Mouse (Mus musculus): ENCODE data around the gene Srrm2. TPM values are rescaled to one million over a fixed set of nuclear protein-coding genes. Genes with fewer than 3 reads are reported as not detected.
A peak's percentile ranks its signal among the peaks of the same experiment; 100 is the strongest.

The Srrm2 gene
- polyA plus RNA-seq, 1 experiment from 2014 or later = 455 TPM

- ATAC-seq (ENCODE audit: low FRiP score) = no peak
- peaks cover 6% of the 10 kb centered on the region; the same call in 1 of the 2 replicates for H3K27me3 ChIP-seq (ENCODE audit: control insufficient read depth, insufficient read depth, low read length)
- H3K36me3 ChIP-seq (replicated peaks; ENCODE audit: control insufficient read depth, insufficient read depth) = peaks cover 14% of the 10 kb centered on the region
- H3K27ac ChIP-seq = no peak overlapping the region
- no peak for DNase-seq (ENCODE audit: low spot score)
- 97% methylated on average over 1 of the region's 1 CpGs for WGBS
- no peak overlapping the region for H3K4me2 ChIP-seq (replicated peaks)
- no peak overlapping the region for H3K4me3 ChIP-seq (replicated peaks; ENCODE audit: low read length)
- no peak overlapping the region for H3K9ac ChIP-seq
- H3K4me1 ChIP-seq (replicated peaks; ENCODE audit: control insufficient read depth, insufficient read depth, low read length) = peaks cover 22% of the 10 kb centered on the region
- no peaks in the 10 kb centered on the region for H3K9me3 ChIP-seq (ENCODE audit: control insufficient read depth, low read length)
Measured at GRCm38 (mm10) chr17:23831201-23831600, 40.9 kb downstream of the Srrm2 start.

DNA sequence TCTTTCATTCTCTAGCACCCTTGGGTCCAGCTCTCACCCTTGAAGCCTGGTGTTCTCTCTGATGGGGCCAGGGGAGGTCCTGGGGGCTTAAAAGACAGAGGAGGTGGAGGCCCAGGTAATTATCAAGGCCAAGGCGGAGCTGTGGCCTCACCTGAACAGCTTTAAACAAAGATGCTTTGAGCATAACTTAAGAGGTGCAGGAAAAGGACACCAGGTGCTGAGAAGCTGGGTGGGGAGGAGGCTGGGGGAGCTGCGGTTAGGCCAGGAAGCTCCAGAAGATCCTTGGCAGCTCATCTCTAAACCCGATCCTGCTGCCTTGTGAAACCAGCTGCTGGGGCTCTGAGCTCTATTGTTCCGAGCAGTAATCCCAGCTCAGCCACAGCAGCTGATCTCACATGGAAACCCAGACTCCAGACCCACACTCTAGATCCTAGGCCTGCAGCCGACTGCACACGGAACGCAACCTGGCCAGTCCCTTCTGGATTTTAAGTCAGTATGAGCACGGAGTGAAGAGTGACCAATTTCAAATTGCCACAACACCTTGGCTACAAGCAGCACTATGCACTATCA is 45.8 kb downstream of the Srrm2 start, which contains the start of gene Prss33:
Prss33 (minus strand) TSS at position 51 of the 570 bp plus-strand sequence.
- ATAC-seq (ENCODE audit: low FRiP score) (no peak), DNase-seq (ENCODE audit: low spot score) (no peak)
- no peaks in the 10 kb centered on the region for H3K9me3 ChIP-seq (ENCODE audit: control insufficient read depth, low read length)
- WGBS = 73% methylated on average over 8 of the region's 8 CpGs
- no peak within 1 kb of the TSS for H3K4me2 ChIP-seq (replicated peaks)
- no peak within 1 kb of the TSS for H3K27ac ChIP-seq
- peaks cover 6% of the 10 kb centered on the region; the same call in 1 of the 2 replicates for H3K27me3 ChIP-seq (ENCODE audit: control insufficient read depth, insufficient read depth, low read length)
- no peaks in the 10 kb centered on the region for H3K4me1 ChIP-seq (replicated peaks; ENCODE audit: control insufficient read depth, insufficient read depth, low read length)
- H3K9ac ChIP-seq = no peak within 1 kb of the TSS
- no peaks in the 10 kb centered on the region for H3K36me3 ChIP-seq (replicated peaks; ENCODE audit: control insufficient read depth, insufficient read depth)
- no peak within 1 kb of the TSS for H3K4me3 ChIP-seq (replicated peaks; ENCODE audit: low read length)

- 31% methylated on average over 4 of the region's 4 CpGs for WGBS
- ATAC-seq (ENCODE audit: low FRiP score) = no peak
- H3K27me3 ChIP-seq (ENCODE audit: control insufficient read depth, insufficient read depth, low read length) = no peaks in the 10 kb centered on the region
Measured at GRCm38 (mm10) chr17:23841145-23841544, 50.8 kb downstream of the Srrm2 start.

DNA sequence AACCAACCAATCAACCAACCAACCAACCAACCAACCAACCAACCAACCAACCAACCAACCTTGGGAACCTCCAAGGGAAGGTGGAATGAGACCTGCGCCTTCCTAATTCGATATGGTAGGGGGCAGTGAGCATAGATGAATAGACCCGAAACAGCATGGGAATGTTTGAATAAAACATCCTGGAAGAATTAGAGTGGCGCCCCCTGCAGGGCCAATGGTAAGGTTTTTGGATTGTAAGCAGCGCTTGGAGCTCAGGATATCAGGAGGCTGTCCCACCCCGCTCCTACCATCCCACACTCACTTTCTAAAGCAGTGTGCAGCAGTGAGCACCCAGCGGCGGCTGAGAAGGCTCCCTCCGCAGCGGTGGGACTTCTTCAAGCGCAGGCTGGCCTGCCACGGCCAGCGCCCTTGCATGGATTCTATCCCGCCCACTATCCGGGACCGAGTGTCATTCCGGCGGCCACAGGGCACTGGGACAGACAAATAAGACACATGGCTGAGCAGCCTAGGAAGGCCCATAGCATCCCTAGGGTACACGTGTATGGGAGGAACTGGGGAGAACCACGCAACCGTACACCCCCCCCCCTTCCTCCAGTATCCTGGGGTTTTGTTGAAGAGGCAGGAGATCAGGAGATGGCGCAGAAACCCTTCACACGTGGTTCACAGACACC is 52.9 kb downstream of the Srrm2 start:
- H3K4me1 ChIP-seq (replicated peaks; ENCODE audit: control insufficient read depth, insufficient read depth, low read length) = no peaks in the 10 kb centered on the region
- 45% methylated on average over 23 of the region's 23 CpGs for WGBS
- no peaks in the 10 kb centered on the region for H3K9me3 ChIP-seq (ENCODE audit: control insufficient read depth, low read length)
- DNase-seq (ENCODE audit: low spot score) (no peak), ATAC-seq (ENCODE audit: low FRiP score) (no peak)
- H3K9ac ChIP-seq = no peak overlapping the region
- no peak overlapping the region for H3K4me3 ChIP-seq (replicated peaks; ENCODE audit: low read length)
- no peaks in the 10 kb centered on the region for H3K36me3 ChIP-seq (replicated peaks; ENCODE audit: control insufficient read depth, insufficient read depth)
- no peaks in the 10 kb centered on the region for H3K27me3 ChIP-seq (ENCODE audit: control insufficient read depth, insufficient read depth, low read length)
- no peak overlapping the region for H3K27ac ChIP-seq
- H3K4me2 ChIP-seq (replicated peaks) = peak overlapping the region; percentile 14; the same call in 1 of the 2 replicates

More at GRCm38 (mm10) chr17:23841145-23841544, 50.8 kb downstream of the Srrm2 start:
- Histone ChIP-seq H3K4me1 (replicated peaks; ENCODE audit: control insufficient read depth, insufficient read depth, low read length) (no peaks in the 10 kb centered on the region), H3K4me3 (replicated peaks; ENCODE audit: low read length) (no peak overlapping the region), H3K9me3 (ENCODE audit: control insufficient read depth, low read length) (no peaks in the 10 kb centered on the region), H3K27ac (no peak overlapping the region), H3K9ac (no peak overlapping the region), H3K4me2 (replicated peaks) (no peak overlapping the region), H3K36me3 (replicated peaks; ENCODE audit: control insufficient read depth, insufficient read depth) (no peaks in the 10 kb centered on the region)
- peak; percentile 81 for DNase-seq (ENCODE audit: low spot score)

GRCm38 (mm10) chr17:23843812-23844273 is 53.5 kb downstream of the Srrm2 start, which contains the start of the genes Prss32 and Prss41:
Gene Prss32 (plus strand): TSS chr17:23843855.
Gene Prss41 (minus strand): TSS chr17:23844172.
- no peak for DNase-seq (ENCODE audit: low spot score)
- 15% methylated on average over 19 of the region's 19 CpGs for WGBS

GRCm38 (mm10) chr17:23850028-23850427 is 59.7 kb downstream of the Srrm2 start:
- no peak for ATAC-seq (ENCODE audit: low FRiP score)
- 69% methylated on average over 2 of the region's 2 CpGs for WGBS
- Histone ChIP-seq H3K4me2 (replicated peaks) (no peak overlapping the region), H3K27me3 (ENCODE audit: control insufficient read depth, insufficient read depth, low read length) (no peaks in the 10 kb centered on the region), H3K4me1 (replicated peaks; ENCODE audit: control insufficient read depth, insufficient read depth, low read length) (no peaks in the 10 kb centered on the region), H3K27ac (no peak overlapping the region), H3K4me3 (replicated peaks; ENCODE audit: low read length) (no peak overlapping the region), H3K9ac (no peak overlapping the region), H3K9me3 (ENCODE audit: control insufficient read depth, low read length) (no peaks in the 10 kb centered on the region), H3K36me3 (replicated peaks; ENCODE audit: control insufficient read depth, insufficient read depth) (no peaks in the 10 kb centered on the region)
- no peak for DNase-seq (ENCODE audit: low spot score)

More at GRCm38 (mm10) chr17:23843812-23844273, 53.5 kb downstream of the Srrm2 start, which contains the start of the genes Prss32 and Prss41:
- Histone ChIP-seq H3K9me3 (ENCODE audit: control insufficient read depth, low read length) (no peaks in the 10 kb centered on the region), H3K9ac (no peak within 1 kb of the TSS), H3K27me3 (ENCODE audit: control insufficient read depth, insufficient read depth, low read length) (no peaks in the 10 kb centered on the region), H3K36me3 (replicated peaks; ENCODE audit: control insufficient read depth, insufficient read depth) (no peaks in the 10 kb centered on the region), H3K27ac (no peak within 1 kb of the TSS), H3K4me1 (replicated peaks; ENCODE audit: control insufficient read depth, insufficient read depth, low read length) (no peaks in the 10 kb centered on the region), H3K4me2 (replicated peaks) (peak within 1 kb of the TSS; percentile 14), H3K4me3 (replicated peaks; ENCODE audit: low read length) (no peak within 1 kb of the TSS)
- no peak for ATAC-seq (ENCODE audit: low FRiP score)

DNA sequence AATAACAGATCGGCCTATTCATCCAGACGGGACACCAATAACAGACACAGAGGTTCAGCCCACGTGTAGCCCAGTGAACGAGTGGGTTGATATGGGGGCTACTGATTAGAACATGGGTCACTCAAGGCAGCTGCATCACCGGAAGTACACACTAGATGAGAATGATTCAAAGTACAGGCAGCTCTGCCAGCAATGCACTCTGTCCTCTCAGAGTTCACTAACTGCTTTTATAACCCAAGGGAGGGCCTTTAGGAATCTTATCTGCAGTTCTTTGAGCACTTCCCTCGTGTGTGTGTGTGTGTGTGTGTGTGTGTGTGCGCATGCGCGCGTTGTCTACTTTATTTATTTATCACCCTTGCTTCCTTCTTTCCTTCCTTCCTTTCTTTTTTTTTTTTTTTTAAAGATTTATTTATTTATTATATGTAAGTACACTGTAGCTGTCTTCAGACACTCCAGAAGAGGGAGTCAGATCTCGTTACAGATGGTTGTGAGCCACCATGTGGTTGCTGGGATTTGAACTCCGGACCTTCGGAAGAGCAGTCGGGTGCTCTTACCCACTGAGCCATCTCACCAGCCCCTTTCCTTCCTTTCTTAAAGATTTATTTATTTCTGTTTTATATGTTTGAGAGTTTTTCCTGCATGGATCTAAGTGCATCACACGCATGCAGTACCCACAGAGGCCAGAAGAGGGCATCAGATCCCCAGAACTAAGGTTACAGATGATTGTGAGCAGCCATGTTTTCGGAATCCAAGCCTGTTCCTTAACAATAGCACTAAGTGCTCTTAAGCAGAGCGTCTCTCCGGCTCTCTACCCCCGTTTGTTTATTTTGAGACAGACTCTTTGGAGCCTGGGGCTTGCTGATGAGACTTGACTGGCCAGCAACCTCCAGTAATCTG is 60.8 kb downstream of the Srrm2 start:
- Histone ChIP-seq H3K4me2 (replicated peaks) (no peak overlapping the region), H3K9ac (no peak overlapping the region), H3K4me3 (replicated peaks; ENCODE audit: low read length) (no peak overlapping the region), H3K9me3 (ENCODE audit: control insufficient read depth, low read length) (no peaks in the 10 kb centered on the region), H3K27me3 (ENCODE audit: control insufficient read depth, insufficient read depth, low read length) (no peaks in the 10 kb centered on the region), H3K27ac (0 out of 2 replicates have a peak overlapping the region, but pooled peaks have one; percentile 38), H3K36me3 (replicated peaks; ENCODE audit: control insufficient read depth, insufficient read depth) (no peaks in the 10 kb centered on the region), H3K4me1 (replicated peaks; ENCODE audit: control insufficient read depth, insufficient read depth, low read length) (no peaks in the 10 kb centered on the region)
- WGBS = 61% methylated on average over 18 of the region's 19 CpGs
- peak; percentile 78 for DNase-seq (ENCODE audit: low spot score)
- ATAC-seq (ENCODE audit: low FRiP score) = 0 out of 2 replicates have a peak, but pooled peaks have one; percentile 34

- no peak overlapping the region for H3K4me3 ChIP-seq (replicated peaks; ENCODE audit: low read length)
- H3K36me3 ChIP-seq (replicated peaks; ENCODE audit: control insufficient read depth, insufficient read depth) = no peaks in the 10 kb centered on the region
- WGBS = 37% methylated on average over 5 of the region's 5 CpGs
- no peak overlapping the region for H3K9ac ChIP-seq
- no peaks in the 10 kb centered on the region for H3K27me3 ChIP-seq (ENCODE audit: control insufficient read depth, insufficient read depth, low read length)
- no peaks in the 10 kb centered on the region for H3K4me1 ChIP-seq (replicated peaks; ENCODE audit: control insufficient read depth, insufficient read depth, low read length)
- H3K4me2 ChIP-seq (replicated peaks) = no peak overlapping the region
- no peaks in the 10 kb centered on the region for H3K9me3 ChIP-seq (ENCODE audit: control insufficient read depth, low read length)
- DNase-seq (ENCODE audit: low spot score) (peak; percentile 50), ATAC-seq (ENCODE audit: low FRiP score) (no peak)
- H3K27ac ChIP-seq = no peak overlapping the region
Measured at GRCm38 (mm10) chr17:23853292-23853691, 63.0 kb downstream of the Srrm2 start.

Data from hindbrain, embryonic 14.5 days (tissue).